Mouse (Mus musculus): ENCODE data around the gene Msl2.

DNA sequence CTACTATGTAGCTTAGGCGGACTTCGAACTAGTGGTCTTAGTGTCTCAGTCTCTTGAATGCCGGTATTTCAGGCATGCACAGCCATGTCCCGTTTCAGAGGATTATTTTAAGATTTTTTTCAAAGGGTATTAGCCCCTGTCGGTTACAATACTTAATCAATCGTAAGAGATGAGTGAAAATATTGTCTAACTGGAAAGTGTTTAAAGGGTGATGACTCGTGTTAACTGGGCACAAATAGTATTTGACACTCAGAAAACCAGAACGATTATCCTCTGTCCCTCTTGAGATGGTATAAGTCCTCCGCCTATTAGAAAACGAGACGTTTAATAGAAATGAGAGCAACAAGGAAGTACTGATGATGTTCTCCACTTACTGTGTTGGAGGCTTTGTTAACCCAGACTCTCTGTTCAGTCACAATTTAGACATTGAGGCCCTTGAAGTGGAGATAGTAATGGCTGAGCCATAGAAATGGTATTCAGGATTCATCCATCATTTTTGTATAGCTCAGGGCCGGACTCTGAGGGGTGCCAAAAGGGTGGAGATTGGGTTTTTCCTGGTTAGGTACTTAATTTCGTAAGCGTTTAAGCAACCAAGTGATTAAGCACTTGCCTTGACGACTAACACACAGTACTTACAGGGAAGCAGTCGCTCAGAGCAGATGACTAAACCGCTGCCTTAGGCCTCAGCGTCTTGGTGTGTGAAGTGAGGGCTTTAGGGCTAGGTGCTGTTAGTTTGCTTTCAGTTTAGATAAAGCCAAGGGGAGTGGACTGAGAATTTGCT lies 2.4 kb downstream of the Msl2 start:
- TF ChIP-seq CTCF (conservative IDR thresholded peaks at IDR 0.05; ENCODE audit: low read length), result no peak
- TF ChIP-seq POU5F1 (IDR thresholded peaks at IDR 0.05; ENCODE audit: borderline replicate concordance, low read length), result no peak
